Mouse (Mus musculus) thymus, adult 18-20 months (tissue): ENCODE data around the gene Chtop.

Experiments
- DNase-seq, 2 experiments: peaks; one replicate each; pipeline ENCODE4 v3.0.0; 2022; ENCODE audit warnings: mixed read lengths in 2 of 2

The Chtop gene

DNA sequence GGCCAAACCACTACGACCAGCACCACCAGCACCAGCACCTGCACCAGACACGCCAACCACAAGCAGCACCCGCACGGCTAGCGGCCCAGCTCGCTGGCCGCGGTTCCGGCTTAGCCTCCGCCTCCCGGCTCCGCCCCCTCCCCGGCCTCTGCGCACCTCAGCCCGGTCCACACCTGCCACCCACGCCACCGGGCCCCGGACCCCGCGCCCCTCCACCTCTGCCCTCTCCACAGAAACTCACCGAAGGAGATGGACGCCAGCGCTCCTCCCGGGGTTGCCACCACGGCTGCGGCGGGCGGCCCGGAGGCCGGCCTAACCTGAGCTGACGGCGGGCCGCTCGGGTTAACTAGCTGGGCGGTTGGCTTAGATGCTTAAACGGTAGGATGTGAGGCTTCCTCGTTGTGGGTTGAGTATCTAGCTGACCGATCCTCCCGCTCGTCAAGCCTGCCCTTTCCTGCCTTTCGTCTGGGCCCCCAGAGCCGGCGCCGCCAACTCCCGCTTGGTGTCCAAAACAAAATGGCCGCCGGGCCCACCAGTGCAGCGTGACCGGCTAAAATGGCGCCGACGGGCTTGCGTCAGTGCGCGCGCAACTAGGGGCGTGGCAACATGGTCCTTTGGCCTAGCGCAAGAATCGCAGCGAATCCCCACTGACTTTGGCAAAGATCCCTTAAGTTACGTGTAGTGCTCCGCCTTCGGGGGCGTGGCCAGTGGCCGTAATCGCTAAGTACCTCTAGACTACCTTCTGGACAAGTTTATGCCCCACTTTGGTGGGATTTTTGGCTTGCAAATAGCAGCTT, at the start of gene Chtop:
Gene Chtop (minus strand): TSS at position 549 of the 797 bp plus-strand sequence.
- peak; percentile 96 to 98 for DNase-seq

DNA sequence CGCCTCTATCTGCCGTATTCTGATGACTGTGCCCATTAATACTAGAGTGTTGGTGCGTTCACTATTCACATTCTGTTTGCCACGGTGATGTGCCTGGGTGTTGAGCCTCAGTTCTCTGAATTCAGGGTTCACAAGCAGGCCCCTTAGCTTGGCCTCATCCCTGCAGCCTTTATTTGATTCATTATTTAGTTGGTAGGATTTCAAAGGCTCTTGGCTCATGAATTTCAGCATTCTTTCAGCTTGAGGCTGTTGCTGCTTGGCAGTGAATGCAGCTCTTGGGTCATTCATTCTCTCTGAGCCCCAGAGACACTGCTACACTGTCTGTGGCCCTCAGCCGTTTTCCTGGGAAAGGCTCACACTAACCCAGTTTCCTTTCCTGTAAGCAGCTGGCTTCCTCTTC, 46.7 kb upstream of the Chtop start:
- no peak for DNase-seq

DNA sequence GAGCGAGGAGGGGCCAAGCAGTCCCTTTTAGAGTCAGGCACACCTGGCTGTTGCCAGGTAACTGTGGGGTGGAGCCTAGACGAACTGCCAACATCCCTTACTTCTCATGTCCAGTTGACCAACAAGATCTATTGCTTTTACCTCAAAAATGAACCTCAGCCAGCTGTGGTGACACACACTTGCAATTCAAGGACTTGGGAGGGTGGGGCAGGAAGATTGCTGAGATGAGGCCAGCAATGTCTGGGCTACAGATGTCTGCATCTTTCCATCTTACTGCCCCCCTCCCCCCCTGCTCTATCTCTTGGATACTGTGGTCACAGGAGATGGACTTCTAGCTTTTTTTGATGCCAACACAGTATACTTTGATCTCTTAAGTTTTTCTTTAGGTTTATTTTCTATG, 42.9 kb upstream of the Chtop start:
- no peak for DNase-seq

DNA sequence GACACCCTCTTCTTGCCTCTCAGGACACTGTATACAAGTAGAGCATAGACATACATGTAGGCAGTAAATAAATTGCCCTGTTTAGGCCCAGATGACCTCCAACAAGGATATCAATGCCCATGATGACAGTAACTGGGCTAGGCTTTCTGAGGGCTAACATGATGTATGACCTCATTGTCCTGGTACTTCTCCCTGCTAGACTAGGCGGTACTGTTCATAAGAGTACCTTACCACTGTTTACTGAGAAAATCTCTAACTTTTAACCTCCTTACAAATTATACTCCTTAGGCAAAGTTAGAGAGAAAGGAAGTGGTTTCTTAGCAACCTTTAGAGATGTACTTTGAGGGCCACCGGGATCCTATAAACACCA, 41.1 kb upstream of the Chtop start:
- no peak for DNase-seq

DNA sequence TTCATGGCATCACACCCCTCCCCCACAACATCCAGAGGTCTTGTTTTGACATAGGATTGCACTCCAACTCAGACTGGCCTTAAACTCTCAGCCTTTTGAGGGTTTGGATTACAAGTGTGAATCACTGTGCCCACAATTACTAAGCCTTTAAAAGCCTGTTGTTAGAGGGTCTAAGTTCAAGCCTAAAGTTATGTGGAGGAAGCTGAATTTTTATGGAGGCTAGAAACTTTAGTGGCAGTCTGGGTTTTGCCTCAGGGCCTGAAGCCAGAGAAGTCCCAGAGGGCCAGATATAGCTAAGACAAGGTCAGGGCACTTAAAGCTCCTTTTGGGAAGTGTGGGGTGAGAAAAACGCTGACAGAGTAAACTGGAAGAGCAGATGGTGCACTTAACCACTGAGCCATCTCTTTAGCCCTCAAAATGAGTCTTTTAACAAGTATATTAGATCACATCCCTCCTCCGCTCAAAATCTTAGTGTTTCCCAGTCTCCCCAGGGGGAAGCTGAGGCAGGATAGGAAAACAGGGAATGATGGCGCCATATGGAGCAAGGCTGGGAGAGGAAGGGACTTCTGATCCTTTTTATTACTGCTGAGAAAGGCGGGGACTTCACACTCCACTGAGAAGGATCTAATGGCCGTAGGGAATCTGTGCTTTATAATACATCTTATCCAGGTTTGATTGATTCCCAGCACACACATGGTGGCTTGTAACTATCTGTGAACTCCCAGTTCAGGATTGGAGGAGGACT, 40.5 kb upstream of the Chtop start:
- no peak for DNase-seq

DNA sequence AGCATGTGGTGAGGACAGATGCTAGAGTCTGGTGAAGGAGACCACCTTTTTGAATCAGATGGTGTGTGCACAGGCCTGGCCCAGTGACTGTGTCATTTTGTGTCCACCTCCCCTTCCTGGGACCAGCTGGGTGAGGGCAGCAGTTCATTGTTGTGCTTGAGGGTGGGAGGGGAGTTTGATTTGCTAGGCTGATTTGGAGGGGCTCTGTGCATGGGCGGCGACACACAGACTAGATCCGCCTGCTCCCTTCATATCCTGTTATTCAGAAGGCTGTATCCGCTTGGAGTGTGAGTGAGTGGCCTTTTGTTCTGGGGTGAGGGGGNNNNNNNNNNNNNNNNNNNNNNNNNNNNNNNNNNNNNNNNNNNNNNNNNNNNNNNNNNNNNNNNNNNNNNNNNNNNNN, 31.6 kb upstream of the Chtop start:
- DNase-seq, result no peak

DNA sequence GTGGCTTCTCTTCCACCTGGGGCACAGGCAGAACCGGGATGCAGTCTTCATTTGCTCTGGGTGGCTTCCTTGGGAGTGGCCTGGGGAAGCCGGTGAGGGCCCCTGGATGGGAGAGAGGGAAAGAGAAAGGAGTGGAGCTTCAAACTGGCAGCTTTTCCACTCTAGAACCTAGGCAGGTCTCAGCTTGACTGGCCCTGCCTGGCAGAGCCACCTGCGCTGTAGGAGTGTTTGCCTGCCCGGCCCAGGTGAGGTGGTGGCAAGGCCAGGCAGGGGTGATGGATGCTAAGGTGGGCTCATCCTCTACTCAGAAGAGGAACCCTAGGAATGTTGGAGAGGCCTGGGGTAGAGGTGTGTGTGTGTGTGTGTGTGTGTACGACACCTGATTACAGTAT, 28.6 kb upstream of the Chtop start:
- no peak for DNase-seq

DNA sequence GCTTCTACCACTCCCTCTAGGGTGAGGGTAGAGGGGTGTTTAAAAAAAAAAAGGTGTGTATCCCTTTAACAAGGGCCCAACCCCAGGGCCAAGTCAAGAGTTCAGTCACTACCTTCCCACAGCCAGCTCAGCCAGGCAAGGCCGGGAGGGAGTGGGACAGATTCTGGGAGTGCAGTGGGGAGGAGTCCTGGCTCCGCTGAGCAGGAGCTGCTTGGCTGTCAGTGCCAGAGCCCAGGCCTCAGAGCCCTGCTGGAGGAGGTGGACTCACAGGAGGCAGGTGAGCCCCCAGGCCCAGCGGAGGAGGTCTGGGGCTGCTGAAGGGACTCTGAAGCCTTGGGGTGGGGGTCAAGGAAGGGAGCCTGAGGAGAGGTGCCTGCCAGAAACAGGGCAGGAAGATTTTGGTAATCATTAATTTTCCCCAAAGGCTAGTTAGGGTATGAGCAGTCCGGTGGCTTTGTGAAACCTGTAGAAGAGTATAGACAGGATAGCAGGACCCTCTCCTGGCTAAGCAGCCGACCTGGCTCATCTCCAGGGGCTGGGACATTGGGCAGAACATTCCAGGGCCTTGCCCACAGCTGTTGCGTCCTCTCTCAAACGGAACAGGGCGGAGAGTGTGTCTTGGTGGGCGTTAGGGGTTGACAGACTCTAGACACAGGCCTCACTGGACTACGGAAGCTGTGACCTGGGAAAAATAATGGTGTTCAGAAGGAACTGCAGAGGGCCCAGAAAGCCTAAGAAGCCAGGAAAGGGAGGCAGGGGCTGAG, 28.0 kb upstream of the Chtop start, which contains the start of gene S100a16:
Gene S100a16 (plus strand): TSS at position 114 of the 764 bp plus-strand sequence.
- DNase-seq, result peak in 1 of 2 experiments; percentile 11

DNA sequence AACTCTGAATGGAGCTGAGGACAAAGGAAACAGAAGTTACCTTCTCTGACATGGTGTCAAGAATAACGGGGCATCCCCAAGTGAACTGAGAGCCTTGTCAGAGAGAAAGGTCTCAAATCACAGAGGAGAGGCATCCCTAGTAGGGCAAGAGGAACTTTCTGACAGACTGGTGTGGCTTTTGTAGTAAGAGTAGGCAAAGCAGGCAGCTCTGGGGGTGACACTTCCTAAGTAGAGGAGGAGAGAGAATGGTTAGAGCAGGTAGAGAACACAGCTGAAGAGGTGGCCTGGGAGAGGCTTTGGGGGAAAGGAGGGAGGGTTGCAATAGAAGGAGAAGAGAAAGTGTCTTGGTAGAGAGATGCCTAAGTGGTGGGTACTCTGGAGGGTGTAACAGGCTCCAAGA, 26.1 kb upstream of the Chtop start:
- DNase-seq, result no peak

DNA sequence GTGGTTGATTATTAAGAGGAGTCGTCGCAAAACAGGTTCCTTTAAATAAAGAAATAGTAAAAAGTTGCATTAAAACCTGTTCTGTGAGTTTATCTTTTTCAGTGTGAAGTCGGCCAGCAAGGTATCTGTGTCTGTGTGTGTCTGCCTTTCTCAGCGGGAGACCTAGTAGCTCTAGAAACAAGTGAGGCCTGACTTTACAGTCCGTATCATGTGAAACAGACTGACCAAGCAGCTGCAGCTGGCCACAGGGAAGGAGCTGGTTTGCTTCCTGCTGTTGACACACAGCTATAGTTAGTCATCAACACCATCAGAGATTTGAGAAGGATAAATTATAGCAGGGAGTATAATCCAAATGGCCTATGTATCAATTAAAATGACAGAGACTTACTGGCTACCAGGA, 22.4 kb upstream of the Chtop start:
- no peak for DNase-seq

DNA sequence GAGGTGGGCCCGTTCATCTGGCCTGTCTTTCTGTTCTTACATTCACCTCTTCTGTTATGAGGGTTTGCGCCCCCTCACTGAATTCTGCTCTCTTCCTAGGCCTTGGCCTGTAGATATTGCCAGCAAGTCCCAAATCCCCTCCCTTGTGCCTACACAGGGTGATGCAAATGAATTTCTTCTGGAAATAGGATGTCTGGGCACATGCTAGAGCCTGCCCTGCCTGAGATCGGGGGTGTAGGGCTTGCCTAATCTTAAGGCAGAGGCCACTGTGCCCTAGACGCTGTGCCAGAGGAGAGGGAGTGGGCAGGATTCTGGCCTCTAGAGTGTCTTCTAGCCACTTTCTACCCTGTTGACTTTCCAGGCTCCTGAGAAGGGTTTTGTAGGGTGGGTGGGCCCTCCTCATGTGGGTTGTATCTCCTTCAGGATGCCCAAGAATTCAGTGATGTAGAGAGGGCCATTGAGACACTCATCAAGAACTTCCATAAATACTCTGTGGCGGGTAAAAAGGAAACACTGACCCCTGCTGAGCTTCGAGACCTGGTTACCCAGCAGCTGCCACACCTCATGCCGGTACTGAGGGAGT, 18.1 kb upstream of the Chtop start:
- no peak for DNase-seq

DNA sequence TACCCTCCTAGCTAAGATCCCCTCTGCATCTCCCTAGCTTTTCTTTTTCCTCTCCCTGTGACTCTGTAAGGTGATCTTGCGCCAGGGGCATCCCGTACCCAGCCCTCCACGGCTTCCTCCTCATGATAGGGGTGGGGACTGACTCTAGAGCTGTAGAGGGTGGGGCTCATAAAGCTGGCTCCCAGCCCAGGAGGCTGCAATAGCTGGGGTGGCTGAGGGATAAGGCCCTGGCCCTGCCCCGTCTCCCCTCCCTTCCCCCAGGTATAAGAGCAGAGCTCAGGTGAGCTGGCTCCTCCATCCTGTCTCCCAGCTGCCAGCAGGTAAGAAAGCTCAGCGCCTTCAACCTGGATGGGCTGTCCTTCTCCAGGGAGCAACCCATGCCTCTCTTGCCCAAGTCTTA, 17.3 kb upstream of the Chtop start, which contains the start of gene S100a14:
Gene S100a14 (plus strand): TSS at position 277 of the 400 bp plus-strand sequence.
- no peak for DNase-seq

DNA sequence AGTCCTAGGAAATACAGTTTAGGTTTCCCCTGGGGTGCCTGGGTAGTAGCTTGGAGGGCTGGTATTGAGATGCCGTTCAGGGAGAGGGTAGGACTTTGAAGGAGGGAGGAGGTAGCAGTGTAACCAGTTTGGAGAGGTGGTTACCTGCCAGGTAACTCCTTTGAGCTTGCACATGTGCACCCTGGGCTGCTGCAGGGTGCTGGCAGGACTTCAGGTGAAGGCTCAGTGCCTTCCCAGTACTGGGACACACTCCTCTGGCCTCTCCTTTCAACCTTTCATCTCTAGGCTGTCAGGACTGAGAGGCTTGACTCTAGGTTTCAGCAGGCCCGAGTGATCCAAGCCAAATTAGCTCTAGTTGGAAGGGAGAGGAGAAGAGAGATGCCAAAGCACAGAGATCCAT, 16.8 kb upstream of the Chtop start:
- no peak for DNase-seq

DNA sequence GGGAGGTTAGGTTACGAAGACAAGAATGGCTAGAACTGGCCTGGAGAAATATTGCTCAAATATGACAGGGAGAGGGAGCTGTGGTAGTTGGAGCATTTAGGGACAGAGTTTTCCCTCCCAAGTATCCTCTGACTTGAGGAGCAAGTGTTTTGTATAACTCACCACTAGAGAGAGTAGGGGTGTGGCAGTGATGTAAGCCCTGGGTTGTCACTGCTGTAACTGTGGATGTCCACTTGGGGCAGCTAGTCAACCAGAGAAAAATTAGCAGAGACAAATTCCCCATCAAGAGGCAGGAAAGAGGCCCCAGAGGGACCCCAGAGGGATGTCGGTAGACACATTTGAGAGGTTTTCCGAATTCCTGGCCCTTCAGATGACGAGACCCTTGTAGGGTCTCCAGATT, 16.1 kb upstream of the Chtop start:
- no peak for DNase-seq

DNA sequence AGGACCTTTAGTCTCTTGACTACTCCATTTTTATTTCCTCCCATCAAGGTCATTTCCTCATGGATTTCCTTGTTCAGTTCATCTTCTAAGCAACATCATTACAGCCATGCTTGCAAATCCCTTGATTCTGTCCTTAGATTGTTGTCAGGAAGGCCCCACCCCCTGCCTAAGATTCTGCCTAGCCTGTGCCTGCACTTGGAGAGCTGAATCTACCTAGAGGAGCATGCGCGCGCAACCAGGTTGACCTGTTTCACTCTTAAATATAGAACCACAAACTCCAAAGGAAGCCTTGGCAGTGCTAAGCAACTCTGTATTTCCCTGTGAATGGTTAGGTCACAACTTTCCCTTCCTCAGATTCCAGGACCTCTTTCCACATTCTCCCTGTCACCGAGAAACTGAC, 8.4 kb upstream of the Chtop start:
- no peak for DNase-seq

DNA sequence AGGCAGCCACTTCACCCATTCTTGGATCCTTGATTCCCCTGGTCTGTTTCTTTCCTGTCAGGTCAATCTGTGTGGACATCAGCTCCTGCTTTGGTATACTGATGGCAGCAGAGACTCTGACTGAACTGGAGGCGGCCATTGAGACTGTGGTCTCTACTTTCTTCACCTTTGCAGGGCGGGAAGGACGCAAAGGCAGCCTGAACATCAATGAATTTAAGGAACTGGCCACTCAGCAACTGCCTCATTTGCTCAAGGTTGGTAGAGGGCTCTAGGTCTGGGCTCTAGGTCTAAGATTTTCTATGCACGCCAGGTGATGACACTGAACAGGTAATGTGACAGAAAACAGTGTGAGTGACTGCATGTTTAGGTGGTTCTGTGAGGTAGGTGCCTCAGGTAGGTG, 6.5 kb upstream of the Chtop start:
- DNase-seq, result no peak

DNA sequence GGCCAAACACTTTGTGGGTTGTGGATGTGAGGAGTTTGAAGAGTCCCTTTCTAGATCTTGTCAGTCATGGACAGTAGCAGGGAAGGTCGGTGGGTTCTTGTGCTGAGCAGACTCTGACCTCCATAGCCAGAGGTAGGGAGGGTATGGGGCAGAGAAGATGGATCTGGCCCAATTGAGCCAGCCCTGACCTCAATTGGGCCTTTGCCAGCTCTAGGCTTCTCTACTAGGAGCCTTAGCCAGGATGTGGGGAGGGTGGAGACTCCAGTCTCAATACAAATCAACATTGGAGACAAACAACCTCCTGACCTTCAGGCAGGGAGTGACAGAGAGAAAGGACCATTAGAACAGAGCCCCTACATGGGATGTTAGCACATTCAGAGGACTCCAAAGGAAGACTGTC, 5.9 kb upstream of the Chtop start:
- DNase-seq, result no peak

DNA sequence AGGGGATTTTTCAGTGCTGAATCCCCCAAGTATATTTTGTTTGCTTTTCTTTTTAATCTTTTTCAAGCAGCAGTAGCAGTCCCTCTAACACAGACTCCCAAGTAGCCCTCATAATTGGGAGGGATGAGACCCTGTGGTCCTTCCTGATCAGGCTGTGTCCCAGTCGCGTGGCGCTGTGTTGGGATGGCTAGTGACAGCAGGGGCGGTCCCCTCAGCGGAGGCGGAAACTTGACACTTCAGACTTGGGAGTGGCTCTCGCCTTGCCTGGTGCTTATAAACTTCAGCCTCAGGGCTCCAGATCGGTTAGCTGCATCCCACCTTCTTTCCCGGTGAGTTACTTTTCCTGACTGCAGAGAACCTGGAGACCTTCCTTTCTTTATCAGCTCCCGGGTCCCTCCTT, 5.4 kb upstream of the Chtop start:
- peak; percentile 42 to 57 for DNase-seq

DNA sequence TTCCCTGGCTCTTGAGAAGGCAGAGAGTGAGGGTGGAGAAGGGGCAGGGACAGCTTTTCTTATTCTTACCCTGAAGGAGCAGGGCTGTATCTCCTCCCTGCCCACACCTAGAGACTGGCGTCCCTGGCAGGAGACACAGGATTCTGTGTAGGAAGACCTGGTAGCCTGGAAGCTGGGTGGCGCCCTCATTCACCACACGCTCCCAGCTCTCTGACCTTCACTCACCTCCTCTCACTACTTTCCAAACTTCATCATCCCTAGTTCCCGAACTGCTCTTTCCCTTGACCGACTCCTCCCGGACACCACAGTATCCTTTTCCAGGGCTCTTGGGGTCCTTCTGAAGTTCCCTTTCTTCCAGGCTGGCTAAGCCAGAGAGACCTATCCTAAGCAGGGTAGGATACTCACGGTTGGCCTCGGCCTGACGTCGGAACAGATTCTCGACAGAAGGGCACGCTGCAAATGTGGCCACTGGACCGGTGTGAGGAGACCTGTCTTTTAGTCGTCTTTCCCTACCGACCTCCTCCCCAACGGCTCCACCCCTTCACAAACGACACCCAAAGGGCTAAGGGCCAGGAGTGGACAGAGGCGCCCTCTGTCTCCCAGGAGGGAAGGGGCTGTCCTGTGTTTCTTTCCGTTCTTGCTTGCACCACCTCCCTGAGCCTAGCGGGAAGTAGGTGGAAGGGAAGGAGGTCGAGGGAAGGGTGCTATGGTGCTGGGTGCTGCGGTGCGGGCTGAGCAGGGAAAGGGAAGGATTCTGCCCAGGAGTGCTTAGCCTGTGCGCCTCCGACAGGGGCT, 4.7 kb upstream of the Chtop start, which contains the start of the genes S100a1 and S100a13:
Gene S100a1 (minus strand): TSS at position 597 of the 795 bp plus-strand sequence.
Gene S100a13 (plus strand): TSS at position 640 of the 795 bp plus-strand sequence.
- DNase-seq, result peak; percentile 30 to 44

DNA sequence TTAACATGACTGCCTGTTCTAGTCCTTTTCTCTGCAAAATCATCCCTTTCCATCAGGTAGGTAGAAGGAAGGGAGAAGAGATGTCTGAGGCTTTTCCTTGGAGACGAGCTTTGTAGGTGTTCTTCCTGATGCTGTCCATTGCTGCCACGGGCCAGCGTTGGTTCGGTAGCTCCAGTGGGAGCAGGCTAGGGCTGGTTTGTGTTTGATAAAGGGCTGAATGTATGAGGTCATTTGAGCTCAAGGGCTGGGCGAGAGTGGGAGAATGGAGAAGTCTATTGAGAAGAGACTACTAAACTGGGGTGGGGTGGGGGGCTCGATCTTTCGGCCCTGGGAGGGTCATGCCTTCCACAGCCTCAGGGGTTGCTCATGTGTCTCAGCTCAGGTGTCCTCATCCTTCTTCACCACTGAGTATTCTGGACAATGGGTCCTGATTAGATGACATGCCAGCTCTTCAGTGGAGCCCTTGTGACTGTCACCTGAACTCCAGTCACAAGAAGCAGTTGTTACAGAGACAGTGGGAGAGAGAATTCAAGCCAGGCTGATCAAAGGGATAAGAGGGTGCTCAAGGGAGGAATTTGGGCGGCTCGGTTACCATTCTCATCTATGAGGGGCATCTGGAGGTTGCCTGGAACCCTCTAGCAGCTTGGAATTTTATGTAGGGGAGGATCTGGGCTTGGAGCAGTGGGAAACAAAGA, 3.8 kb upstream of the Chtop start:
- no peak for DNase-seq

DNA sequence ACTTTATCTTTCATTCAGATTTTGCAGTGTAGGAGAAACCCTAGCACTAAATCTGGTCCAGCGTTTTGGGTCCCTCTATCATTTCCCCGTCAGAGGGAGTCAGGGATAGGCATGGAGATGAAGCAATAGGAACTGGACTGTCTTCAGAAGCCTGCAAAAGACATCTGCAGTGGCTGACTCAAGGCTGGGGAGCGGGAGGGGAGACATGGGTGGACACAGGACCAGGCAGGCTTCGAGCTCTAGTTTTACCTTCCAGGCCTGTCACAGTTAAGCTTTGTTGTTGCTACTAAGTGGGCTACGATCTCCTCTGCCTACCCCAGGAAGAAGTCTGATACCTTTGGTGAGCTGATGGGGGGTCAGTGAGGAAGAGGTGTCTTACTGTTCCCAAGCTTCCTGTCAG, 3.0 kb upstream of the Chtop start:
- no peak for DNase-seq
